Mouse (Mus musculus) hindbrain, embryonic 12.5 days (tissue): ENCODE data around the gene Gabarapl2. TPM values are rescaled to one million over a fixed set of nuclear protein-coding genes. Genes with fewer than 3 reads are reported as not detected.

Source experiments
- ATAC-seq: fragments of 200-750 bp; cut with Nextera tagmentation; 2 replicates; pipeline ENCODE4 v1.8.0; 2017; ENCODE audit warnings: moderate TSS enrichment; ENCODE audit not compliant: low FRiP score
- H3K27ac ChIP-seq: fragments of 300-500 bp; sonication (generic); 2 replicates; pipeline ENCODE4 v1.5.1; 2016; ENCODE audit warnings: mild to moderate bottlenecking
- H3K27me3 ChIP-seq: fragments of 300-500 bp; sonication (generic); 2 replicates; pipeline ENCODE4 v1.6.1; 2016; ENCODE audit warnings: mild to moderate bottlenecking
- H3K36me3 ChIP-seq: fragments of 300-500 bp; sonication (generic); 2 replicates; pipeline ENCODE4 v1.6.1; 2016; ENCODE audit warnings: mild to moderate bottlenecking
- H3K4me1 ChIP-seq: fragments of 300-500 bp; sonication (generic); 2 replicates; pipeline ENCODE4 v1.6.1; 2016
- H3K4me2 ChIP-seq: fragments of 300-500 bp; sonication (generic); replicated peaks from 2 replicates; pipeline ENCODE4 v1.6.1; 2016; ENCODE audit warnings: mild to moderate bottlenecking
- H3K4me3 ChIP-seq: fragments of 300-500 bp; sonication (generic); 2 replicates; pipeline ENCODE4 v1.5.1; 2016; ENCODE audit warnings: mild to moderate bottlenecking
- H3K9ac ChIP-seq: fragments of 300-500 bp; sonication (generic); 2 replicates; pipeline ENCODE4 v1.6.1; 2016; ENCODE audit warnings: mild to moderate bottlenecking, moderate library complexity
- H3K9me3 ChIP-seq: fragments of 300-500 bp; sonication (generic); replicated peaks from 2 replicates; pipeline ENCODE4 v1.6.1; 2016; ENCODE audit warnings: mild to moderate bottlenecking
- WGBS: fragments of 180-500 bp; shearing (Covaris S2); methylation state at CpG from one replicate; pipeline ENCODE4 v1.1.7; 2016; 5-methylcytosine and 5-hydroxymethylcytosine counted together
- polyA plus RNA-seq: library from polyadenylated mRNA; unstranded; fragments of >200 nt; fragmentation: Nextera tagmentation; extraction: Ambion mirVana; gene quantifications from 2 replicates; pipeline ENCODE4 v1.2.1, GENCODE M21; 2016

Gabarapl2 gene
- polyA plus RNA-seq, 1 experiment from 2014 or later = 330 TPM

- no peak overlapping the region for H3K27ac ChIP-seq
- H3K4me3 ChIP-seq = no peak overlapping the region
- no peak overlapping the region for H3K4me2 ChIP-seq
- ATAC-seq = no peak
- 74% methylated on average over 10 of the region's 10 CpGs for WGBS
- no peak overlapping the region for H3K9ac ChIP-seq
- peaks cover 57% of the 10 kb centered on the region for H3K36me3 ChIP-seq
- H3K9me3 ChIP-seq = no peaks in the 10 kb centered on the region
- no peaks in the 10 kb centered on the region for H3K4me1 ChIP-seq
- no peaks in the 10 kb centered on the region for H3K27me3 ChIP-seq
Measured at GRCm38 (mm10) chr8:111978147-111978546, 37.6 kb downstream of the Gabarapl2 start.

DNA sequence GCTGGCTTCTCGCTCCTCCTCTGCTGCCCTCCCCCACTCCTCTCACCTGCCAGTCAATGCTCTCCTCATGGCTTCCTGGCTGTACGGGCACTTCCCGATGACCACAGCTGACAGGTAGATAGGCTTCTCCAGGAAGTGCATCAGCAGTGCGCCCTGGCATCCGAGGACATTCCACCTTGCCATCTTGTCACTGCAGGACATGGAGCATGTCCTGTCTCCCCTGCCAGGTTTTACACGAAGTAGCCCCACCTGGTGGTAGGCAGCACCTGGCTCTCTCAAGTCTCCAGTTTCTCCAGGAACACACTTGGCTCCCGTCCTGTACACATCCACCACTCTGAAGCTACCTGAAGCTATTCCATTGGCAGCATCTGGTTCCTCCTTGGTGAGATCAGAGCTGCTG, 41.6 kb downstream of the Gabarapl2 start:
- no peak overlapping the region for H3K4me3 ChIP-seq
- H3K4me2 ChIP-seq = no peak overlapping the region
- H3K27ac ChIP-seq = no peak overlapping the region
- no peaks in the 10 kb centered on the region for H3K9me3 ChIP-seq
- ATAC-seq = no peak
- peaks cover 56% of the 10 kb centered on the region for H3K36me3 ChIP-seq
- 81% methylated on average over 7 of the region's 7 CpGs for WGBS
- no peaks in the 10 kb centered on the region for H3K27me3 ChIP-seq
- H3K4me1 ChIP-seq = no peaks in the 10 kb centered on the region
- no peak overlapping the region for H3K9ac ChIP-seq

DNA sequence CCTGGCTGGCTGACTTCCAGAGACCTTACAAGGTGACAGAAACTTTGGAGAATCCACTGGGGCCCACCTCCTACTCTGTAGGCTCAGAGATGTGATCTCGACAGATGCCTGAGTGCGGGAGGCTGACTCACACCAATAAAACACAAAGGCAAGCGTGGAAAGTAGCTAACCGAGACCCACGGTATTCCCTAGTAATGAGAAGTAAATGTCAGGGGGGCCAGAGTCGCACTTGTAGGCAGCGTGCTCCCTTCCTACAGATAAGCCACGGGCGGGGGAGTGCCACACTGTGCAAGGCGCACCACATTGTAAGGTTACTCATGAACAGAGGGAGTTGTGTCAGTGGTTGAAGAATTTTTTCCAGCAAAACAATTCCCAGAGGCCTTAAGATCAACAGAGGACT, 44.0 kb downstream of the Gabarapl2 start:
- no peak overlapping the region for H3K27ac ChIP-seq
- peaks cover 65% of the 10 kb centered on the region for H3K36me3 ChIP-seq
- H3K27me3 ChIP-seq = no peaks in the 10 kb centered on the region
- no peaks in the 10 kb centered on the region for H3K9me3 ChIP-seq
- H3K4me3 ChIP-seq = no peak overlapping the region
- H3K4me1 ChIP-seq = no peaks in the 10 kb centered on the region
- H3K4me2 ChIP-seq = no peak overlapping the region
- no peak overlapping the region for H3K9ac ChIP-seq
- WGBS = 90% methylated on average over 10 of the region's 10 CpGs
- ATAC-seq = no peak

DNA sequence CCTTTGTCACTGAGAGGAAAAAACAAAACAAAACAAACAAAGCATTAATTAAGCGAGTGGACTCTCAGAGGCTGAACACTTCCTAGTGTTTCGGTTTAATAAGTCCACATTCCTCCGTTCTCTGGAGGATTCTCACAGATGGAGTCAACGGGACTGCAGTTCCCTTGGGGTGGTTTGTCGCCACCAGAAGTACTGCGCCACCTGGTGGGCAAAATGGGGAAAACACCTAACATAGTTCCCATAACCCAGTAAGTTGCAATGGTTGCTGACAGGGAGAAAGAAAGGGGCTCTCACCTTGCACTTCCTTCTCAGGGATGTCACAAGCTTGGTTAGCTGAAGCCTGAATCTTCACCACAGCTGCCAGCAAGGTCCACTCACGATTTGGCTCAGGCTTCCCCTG, 49.4 kb downstream of the Gabarapl2 start:
- H3K36me3 ChIP-seq = peaks cover 56% of the 10 kb centered on the region

GRCm38 (mm10) chr8:111991278-111991677, 50.8 kb downstream of the Gabarapl2 start:
- no peaks in the 10 kb centered on the region for H3K27me3 ChIP-seq
- ATAC-seq = no peak
- H3K4me2 ChIP-seq = peak overlapping the region; percentile 70
- peak overlapping the region; percentile 75 for H3K4me3 ChIP-seq
- peaks cover 59% of the 10 kb centered on the region for H3K36me3 ChIP-seq
- H3K27ac ChIP-seq = no peak overlapping the region
- 75% methylated on average over 8 of the region's 8 CpGs for WGBS
- peaks cover 8% of the 10 kb centered on the region for H3K4me1 ChIP-seq
- no peaks in the 10 kb centered on the region for H3K9me3 ChIP-seq
- H3K9ac ChIP-seq = peak overlapping the region; percentile 87

More for the DNA sequence above, 49.4 kb downstream of the Gabarapl2 start:
- no peaks in the 10 kb centered on the region for H3K27me3 ChIP-seq
- H3K4me2 ChIP-seq = no peak overlapping the region
- ATAC-seq = no peak
- H3K27ac ChIP-seq = no peak overlapping the region
- 19% methylated on average over 7 of the region's 7 CpGs for WGBS
- H3K4me1 ChIP-seq = peaks cover 8% of the 10 kb centered on the region
- no peak overlapping the region for H3K4me3 ChIP-seq
- no peak overlapping the region for H3K9ac ChIP-seq
- no peaks in the 10 kb centered on the region for H3K9me3 ChIP-seq

GRCm38 (mm10) chr8:111992013-111992702, 51.7 kb downstream of the Gabarapl2 start, which contains the start of gene Adat1:
Gene Adat1 (minus strand): TSS chr8:111992302.
- Histone ChIP-seq H3K27me3 (no peaks in the 10 kb centered on the region), H3K9me3 (no peaks in the 10 kb centered on the region), H3K36me3 (peaks cover 62% of the 10 kb centered on the region), H3K4me3 (peak within 1 kb of the TSS; percentile 75), H3K4me2 (peak within 1 kb of the TSS; percentile 70), H3K9ac (peak within 1 kb of the TSS; percentile 87), H3K27ac (peak within 1 kb of the TSS; percentile 35; the same call in 1 of the 2 replicates), H3K4me1 (peaks cover 8% of the 10 kb centered on the region)
- 4% methylated on average over 32 of the region's 33 CpGs for WGBS
- peak; percentile 96 for ATAC-seq

DNA sequence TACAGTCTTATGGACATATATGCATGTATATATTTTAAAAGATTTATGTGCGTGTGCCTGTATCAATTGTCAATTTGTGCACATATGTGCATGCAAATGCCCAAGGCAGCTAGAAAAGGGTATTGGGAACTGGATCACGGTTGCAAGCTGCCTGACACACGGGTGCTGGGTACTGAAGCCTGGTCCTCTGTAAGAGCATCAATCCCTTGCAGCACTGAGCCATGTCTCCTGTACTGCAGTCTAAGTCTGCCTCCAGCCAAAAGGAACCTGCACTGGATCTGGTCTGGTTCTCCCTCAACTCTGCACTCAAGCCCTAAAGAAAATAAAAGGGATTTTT, 52.2 kb downstream of the Gabarapl2 start:
- no peaks in the 10 kb centered on the region for H3K9me3 ChIP-seq
- H3K9ac ChIP-seq = no peak overlapping the region
- H3K4me1 ChIP-seq = peaks cover 8% of the 10 kb centered on the region
- no peak overlapping the region for H3K4me3 ChIP-seq
- peak; percentile 35; the same call in 1 of the 2 replicates for ATAC-seq
- H3K4me2 ChIP-seq = peak overlapping the region; percentile 70; the same call in 1 of the 2 replicates
- WGBS = 81% methylated on average over 3 of the region's 3 CpGs
- no peaks in the 10 kb centered on the region for H3K27me3 ChIP-seq
- peaks cover 62% of the 10 kb centered on the region for H3K36me3 ChIP-seq
- H3K27ac ChIP-seq = no peak overlapping the region

Other genes with a start within 250 kb of the Gabarapl2 start
- not detected in 2 replicates for gene Ctrb1, start 249.7 kb upstream of the Gabarapl2 start, polyA plus RNA-seq
- 50.7 and 56.5 TPM in 2 replicates for gene Bcar1, start 196.9 kb upstream of the Gabarapl2 start, polyA plus RNA-seq
- gene Cfdp1, start 86.4 kb upstream of the Gabarapl2 start, polyA plus RNA-seq = 192 and 212 TPM in 2 replicates
- 7.5 and 8.5 TPM in 2 replicates for gene Tmem170, start 64.0 kb upstream of the Gabarapl2 start, polyA plus RNA-seq
- gene Chst5, start 30.3 kb upstream of the Gabarapl2 start, polyA plus RNA-seq = 4.7 and 5.1 TPM in 2 replicates
- 20.4 and 22.4 TPM in 2 replicates for gene Tmem231, start 6.8 kb upstream of the Gabarapl2 start, polyA plus RNA-seq
- gene Adat1, start 51.6 kb downstream of the Gabarapl2 start, polyA plus RNA-seq = 11.1 and 12.2 TPM in 2 replicates
- gene Kars, start 70.6 kb downstream of the Gabarapl2 start, polyA plus RNA-seq = 183 and 192 TPM in 2 replicates
- 41.0 and 44.0 TPM in 2 replicates for gene Terf2ip, start 70.7 kb downstream of the Gabarapl2 start, polyA plus RNA-seq
- 0.23 and 1.2 TPM in 2 replicates for gene Gm6793, start 74.3 kb downstream of the Gabarapl2 start, polyA plus RNA-seq